Mouse (Mus musculus) kidney, adult 8-10 months (tissue): ENCODE data around the gene Myo19.
"Not testable (repeated sequence)": the region's sequence is repeated elsewhere in the genome, so short reads cannot be mapped to it uniquely, and the experiment has no call there.

ENCODE experiments used
- DNase-seq, 2 experiments: peaks; one replicate each; pipeline ENCODE4 v3.0.0; 2022

The Myo19 gene

GRCm38 (mm10) chr11:84879772-84880464, at the start of gene Myo19, which contains the start of gene Pigw:
Gene Myo19 (plus strand): TSS chr11:84880148.
Gene Pigw (minus strand): TSS chr11:84880285.
- DNase-seq = peak; percentile 74 to 77

DNA sequence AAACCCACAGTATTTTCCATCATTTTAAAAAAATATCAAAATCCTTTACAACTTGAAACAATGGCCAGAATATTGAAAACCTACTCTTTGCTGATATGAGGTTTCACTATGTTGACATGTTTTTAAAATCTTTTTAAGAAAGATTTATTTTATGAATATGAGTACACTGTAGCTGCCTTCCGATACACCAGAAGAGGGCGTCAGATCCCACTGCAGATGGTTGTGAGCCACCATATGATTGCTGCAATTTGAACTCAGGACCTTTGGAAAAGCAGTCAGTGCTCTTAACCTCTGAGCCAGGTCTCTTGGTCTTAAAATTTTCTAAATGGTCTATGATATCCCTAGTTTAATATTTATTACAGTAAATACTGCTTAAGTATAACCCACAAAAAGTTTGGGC, 40.6 kb upstream of the Myo19 start:
- DNase-seq = no peak

DNA sequence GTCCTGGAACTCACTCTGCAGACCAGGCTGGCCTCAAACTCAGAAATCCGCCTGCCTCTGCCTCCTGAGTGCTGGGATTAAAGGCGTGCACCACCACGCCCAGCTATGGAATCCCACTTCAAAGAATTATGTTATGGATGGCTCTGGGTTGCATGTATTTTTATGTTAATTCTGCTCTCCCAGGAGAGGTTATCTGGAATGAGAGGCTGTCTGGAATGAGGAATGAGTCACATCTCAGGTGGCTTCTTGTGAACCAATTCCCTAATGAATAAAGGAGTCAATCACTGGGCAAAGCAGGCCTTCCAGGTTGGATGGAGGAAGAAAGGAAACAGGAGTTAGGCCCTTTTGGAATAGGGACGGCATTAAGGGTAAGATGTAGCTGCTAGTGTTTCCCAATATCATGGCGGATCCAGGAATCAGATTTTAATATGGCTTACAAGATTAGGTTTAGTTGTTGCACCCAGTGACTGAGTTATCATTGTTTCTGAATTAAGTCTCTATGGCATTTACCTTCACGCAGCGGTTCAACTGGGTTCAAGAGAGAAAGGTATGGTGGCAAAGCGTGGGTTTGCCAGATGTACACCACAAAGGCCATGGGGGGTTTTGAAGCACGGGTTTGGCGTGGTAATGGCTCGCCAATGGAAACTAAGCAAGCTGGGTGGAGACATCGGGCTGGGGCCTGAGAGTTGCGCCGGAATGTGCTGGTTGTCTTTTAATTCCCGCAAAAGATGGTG, 33.0 kb upstream of the Myo19 start:
- DNase-seq = no peak

DNA sequence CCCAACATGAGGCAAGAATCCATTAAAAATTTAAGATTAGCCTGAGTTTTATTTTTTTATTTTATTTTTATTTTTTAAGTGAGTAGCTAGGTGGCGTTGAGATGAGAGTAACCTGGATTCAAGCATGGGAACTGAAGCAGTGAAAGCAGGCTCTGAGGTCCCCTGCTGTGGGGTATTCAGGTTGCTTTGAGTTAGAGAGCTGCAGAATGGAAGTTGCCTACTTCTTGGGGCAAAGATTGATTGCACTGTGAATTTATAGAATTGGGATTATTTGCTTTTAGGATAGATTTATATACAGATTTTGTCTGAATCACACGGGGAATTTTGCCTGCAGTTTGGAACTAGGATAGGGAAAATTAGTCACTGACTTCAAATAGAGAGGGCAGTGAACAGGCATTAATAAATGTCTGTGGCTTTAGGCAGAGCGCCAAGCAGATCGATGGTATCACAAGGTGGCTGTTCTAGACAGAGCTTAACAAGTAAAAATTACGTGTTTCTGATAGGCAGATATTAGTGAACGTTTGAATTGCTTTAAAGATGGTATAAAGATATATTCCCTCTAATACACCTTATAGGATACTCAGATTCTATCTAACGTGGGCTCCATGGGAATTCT, 32.4 kb upstream of the Myo19 start:
- DNase-seq = no peak

DNA sequence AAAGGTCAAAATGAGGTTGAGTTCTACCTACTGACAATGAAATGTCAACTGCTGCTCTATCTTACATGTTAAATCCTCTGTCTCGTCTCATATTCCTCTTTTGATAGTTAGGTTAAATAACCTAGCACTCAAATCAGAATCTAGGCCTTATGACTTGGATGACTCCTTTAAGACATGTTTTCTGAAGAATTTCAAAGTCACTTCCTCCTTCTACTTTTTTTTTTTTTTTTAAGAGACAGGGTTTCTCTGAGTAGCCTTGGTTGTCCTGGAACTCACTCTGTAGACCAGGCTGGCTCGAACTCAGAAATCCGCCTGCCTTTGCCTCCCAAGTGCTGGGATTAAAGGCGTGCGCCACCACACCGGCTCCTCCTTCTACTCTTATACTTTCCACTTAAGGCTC, 24.7 kb upstream of the Myo19 start:
- no peak for DNase-seq

DNA sequence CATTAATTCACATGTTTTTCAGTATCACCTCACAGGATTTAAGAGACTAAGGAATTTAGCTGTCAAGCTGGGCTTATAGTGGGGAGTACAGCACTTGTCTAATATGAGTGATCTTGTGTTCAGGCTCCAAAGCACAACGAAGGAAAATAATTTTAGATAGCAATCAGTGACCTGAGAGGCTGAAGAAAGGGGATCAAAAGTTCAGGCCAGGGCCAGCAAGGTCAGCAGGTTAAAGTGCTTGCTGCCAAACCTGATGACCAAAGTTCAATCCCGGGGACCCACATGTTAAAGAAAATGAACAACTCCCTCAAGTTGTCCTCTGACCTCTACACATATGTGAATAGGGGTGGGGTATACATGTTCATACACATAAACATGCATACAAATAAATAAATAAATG, 14.7 kb upstream of the Myo19 start:
- peak; percentile 38 to 53 for DNase-seq

GRCm38 (mm10) chr11:84867586-84867985, 12.4 kb upstream of the Myo19 start:
- peak in 1 of 2 experiments; percentile 24 for DNase-seq

- no peak for DNase-seq
These were observed 11.1 kb upstream of the Myo19 start for GRCm38 (mm10) chr11:84868786-84869259.

GRCm38 (mm10) chr11:84869537-84870232, 10.3 kb upstream of the Myo19 start:
- peak; percentile 93 to 94 for DNase-seq

DNA sequence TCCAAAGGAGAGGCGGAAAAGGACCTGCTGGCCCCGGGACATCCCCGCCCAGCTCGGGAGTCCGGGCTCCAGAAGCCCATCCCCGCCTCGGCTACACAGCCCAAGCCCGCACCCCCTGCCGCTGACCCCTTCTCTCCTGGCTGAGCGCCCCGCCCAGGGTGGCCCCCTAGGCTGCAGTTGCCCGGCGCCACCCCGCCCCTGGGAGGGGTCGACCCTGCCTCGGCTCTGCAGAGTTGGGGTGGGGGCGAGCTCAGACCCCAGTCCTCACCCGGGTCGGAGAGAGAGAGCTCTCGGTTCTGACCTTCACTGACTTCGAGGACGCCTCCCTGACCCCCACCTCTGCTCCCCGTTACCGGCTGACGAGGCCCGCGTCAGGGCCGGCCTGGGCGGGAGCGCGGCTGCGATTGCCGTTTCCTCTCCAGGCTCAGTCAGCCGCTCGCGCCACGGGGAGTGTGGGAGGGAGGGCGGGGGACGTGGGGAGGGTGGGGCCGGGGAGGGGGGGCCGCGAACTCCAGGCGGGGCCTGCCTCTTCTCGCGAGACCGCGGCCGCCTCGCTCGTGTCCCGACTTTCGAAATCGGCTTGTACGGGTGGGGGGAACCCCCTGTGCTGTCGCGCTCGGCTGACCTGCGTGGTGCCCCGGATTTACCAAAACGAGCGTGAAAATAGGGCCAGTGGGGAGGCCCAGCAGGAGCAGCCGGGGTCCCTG, 9.5 kb upstream of the Myo19 start, which contains the start of gene Ggnbp2:
Ggnbp2 (minus strand) TSS at position 481 of the 707 bp plus-strand sequence.
- peak; percentile 89 for DNase-seq

GRCm38 (mm10) chr11:84871046-84871445, 8.9 kb upstream of the Myo19 start:
- DNase-seq = peak; percentile 64 to 67

- no peak for DNase-seq
These were observed 8.3 kb upstream of the Myo19 start for GRCm38 (mm10) chr11:84871548-84872069.

DNA sequence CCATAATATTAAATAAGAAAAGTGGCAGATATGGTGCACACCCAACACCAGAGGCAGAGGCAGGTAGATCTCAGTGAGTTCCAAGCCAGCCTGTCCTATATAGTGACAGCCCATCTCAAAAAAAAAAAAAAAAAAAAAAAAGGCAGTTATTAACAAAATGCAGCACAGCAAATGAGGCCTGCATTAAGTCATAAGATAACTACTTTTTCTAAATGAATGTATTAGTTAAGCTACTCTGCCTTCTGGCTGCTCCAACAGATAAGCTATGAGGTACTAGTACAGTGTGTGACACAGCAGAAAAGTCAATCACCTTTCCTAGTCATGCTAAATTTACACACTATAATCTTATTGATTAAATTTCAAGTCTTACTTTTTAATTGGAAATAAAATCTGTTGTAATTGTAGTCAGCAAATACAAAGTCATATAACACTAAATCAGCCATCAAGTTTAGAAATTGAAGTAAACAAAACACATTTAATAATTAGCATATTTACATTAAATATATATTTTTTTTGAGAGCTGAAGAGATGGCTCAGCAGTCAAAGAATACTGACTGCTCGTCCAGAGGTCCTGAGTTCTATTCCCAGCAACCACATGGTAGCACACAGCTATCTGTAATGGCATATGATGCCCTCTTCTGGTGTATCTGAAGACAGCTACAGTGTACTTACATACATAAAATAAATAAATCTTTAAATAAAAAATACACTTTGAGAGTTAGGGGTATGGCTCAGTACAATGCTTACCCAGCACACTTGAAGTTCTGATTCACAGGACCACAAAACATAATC, 6.7 kb upstream of the Myo19 start:
- no peak for DNase-seq

GRCm38 (mm10) chr11:84876020-84876419, 3.9 kb upstream of the Myo19 start:
- DNase-seq = not testable (repeated sequence)

GRCm38 (mm10) chr11:84879007-84879771, 759 bp upstream of the Myo19 start:
- DNase-seq = no peak

- DNase-seq = peak; percentile 71 to 74
These were observed 565 bp downstream of the Myo19 start for GRCm38 (mm10) chr11:84880465-84880961.

GRCm38 (mm10) chr11:84880971-84881370, 1.0 kb downstream of the Myo19 start:
- DNase-seq = peak in 1 of 2 experiments; percentile 22

- no peak for DNase-seq
These were observed 2.4 kb downstream of the Myo19 start for GRCm38 (mm10) chr11:84882346-84882745.

DNA sequence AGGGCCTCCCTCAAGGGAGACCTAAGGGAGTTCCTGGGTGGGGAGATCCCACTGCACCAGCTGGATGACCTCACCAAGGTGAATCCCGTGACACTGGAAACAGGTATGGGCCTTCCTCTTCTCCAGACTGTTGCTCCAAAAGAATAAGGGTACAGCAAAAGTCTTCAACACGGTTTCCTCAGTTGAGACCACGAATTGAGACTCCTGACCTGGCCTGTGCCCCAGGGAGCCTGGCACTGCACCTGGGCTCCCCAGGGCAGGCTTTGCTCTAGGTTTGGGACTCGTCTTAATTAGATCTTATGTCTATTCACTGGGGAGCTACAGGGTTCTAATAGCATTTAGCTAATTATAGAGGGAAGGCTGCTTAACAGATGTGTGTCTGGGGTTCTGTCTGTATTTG, 5.3 kb downstream of the Myo19 start:
- DNase-seq = no peak

DNA sequence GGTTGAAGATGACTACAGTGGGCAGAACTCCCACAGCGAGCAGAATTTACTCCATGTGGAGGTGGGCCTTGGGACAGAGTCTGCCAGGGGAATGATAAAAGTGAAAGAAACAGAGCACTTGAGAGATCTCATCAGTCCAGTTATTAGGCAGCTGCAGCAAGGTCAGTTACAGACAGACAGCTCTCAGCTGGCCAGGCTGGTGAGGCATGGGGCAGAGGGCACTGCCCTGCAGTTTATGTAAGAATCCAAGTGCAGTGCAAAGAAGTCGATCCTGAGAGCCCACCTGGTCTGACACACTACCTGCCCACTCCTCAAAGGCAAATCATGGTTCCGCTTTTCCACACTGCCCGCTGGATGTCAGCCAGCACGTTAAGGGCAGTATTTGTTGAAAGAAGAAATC, 6.3 kb downstream of the Myo19 start:
- DNase-seq = peak; percentile 44 to 58
